Mouse (Mus musculus) T-cell, adult 2 months (primary cell): Measurements from ENCODE around the gene Glp2r.

Source experiments
- DNase-seq: peaks from one replicate; pipeline ENCODE4 v3.0.0; 2022; ENCODE audit warnings: low spot score

The Glp2r gene

DNA sequence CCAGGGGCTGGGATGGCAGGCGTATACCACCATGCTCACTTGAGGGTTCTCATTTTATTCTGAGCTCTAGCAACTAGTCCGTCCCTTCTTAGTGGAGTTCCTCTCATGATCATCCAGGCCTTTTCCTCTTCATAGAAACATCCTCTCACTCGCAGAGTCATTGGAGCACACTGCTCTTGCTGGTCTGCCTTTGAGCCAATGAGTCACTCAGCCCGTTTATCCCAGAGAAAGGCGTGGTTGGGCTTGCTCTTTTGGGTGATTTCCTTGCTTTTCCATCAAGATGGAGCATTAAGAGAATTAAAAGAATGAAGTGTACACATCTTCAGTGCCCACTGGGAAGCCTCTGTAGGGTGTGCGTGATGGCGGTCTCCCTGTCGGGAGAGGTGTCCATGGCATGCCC is 109.5 kb downstream of the Glp2r start:
- DNase-seq: no peak

GRCm38 (mm10) chr11:67657685-67658382 is 113.1 kb downstream of the Glp2r start:
- DNase-seq: peak; percentile 11

GRCm38 (mm10) chr11:67656811-67657210 is 114.1 kb downstream of the Glp2r start:
- no peak for DNase-seq

GRCm38 (mm10) chr11:67656366-67656765 is 114.6 kb downstream of the Glp2r start:
- DNase-seq: no peak

GRCm38 (mm10) chr11:67655236-67655959 is 115.6 kb downstream of the Glp2r start:
- no peak for DNase-seq

DNA sequence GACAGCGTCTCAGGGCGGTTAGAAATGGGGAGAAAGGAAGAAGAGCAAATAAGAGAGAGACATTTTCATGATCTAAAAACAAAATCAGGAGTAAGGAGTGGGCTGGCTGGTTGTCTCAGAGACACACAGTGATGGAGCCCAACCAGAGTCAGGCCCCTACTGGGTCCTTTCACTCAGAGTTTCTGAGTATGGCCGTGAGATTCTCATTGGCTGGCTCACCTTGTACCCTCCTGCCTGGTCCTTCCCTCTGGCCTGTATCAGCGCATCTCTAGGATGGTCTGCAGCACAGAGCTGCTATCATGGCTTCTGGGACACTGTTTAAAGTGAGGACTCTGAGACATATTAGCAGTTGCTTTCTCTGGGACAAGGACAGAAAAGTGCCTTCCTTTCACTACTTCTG is 116.4 kb downstream of the Glp2r start:
- DNase-seq: no peak

GRCm38 (mm10) chr11:67653521-67654090 is 117.3 kb downstream of the Glp2r start:
- no peak for DNase-seq

GRCm38 (mm10) chr11:67652893-67653255 is 118.1 kb downstream of the Glp2r start:
- DNase-seq: no peak

- DNase-seq: no peak
Measured at GRCm38 (mm10) chr11:67652194-67652892, 118.6 kb downstream of the Glp2r start.

DNA sequence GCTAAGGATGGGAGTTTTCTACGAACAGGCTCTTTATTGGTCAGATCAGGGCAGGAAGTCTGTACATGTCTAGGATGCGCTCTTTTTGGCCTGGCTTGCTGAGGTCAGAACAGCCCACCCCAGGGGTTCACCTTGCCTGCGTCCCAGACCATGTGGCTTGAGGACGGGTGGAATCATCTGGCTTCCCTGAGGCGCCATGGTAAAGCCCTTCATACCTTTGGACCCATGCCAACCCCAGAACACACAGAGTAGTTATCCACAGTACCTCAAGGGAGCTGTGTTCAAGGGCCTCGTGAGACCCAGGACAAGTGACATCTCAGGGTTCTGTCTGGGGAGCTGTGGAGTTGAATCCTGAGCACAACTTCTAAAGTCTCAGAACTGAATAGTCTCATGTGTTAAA is 119.2 kb downstream of the Glp2r start:
- no peak for DNase-seq

GRCm38 (mm10) chr11:67649971-67650707 is 120.8 kb downstream of the Glp2r start:
- no peak for DNase-seq

DNA sequence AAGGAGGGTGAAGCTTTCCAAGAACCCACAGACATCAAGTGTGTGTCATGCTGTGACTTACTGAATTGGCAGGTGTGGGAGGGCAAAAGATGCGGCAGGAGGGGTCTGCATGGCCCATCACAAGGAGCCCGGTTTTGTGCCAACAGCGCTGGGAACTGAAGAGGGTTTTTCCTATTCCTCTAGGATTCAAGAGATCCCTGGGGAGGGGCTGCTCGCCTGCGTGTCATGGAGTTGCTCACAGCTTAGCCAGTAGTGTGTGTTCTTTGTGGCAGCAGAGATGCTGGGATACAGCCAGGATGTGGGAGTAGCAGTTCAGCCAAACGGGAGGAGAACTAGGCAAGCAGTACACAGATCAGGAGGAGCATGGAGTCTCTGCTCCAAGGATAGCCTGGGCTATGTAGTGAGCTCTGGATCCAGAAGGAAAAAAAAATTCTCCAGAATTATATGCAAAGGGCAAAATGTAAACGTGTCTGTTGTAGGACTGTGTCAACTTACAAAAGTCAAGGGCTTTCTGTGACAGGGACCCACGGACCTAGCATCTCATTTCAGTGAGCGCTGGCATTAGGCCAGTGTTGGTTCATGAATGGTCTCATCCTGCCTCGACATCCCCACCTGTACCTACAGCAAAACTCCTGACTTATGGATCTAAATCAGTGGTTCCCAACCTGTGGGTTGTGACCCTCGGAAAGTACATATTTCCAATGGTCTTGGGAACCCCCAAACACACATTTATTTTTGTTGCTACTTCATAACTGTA is 122.1 kb downstream of the Glp2r start:
- no peak for DNase-seq

DNA sequence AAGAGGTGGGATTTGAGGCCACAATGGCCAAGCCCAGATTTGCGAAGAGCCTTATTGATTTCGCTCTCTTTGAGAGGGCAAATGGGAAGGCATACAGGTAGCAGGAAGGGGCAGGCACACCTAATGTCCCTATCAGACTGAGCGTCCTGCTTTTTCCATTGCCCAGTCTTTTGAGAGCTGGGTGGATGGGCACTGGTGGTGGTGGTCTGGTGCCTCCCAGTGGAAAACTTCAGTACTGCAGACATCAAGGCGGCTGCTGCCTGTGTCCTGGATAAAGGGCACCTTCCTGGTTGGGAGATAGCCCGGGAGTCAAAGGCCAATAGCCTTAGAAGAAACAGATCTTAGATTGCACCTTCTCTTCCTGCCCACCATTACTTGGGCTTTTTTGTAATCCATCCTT is 123.2 kb downstream of the Glp2r start:
- DNase-seq: no peak

DNA sequence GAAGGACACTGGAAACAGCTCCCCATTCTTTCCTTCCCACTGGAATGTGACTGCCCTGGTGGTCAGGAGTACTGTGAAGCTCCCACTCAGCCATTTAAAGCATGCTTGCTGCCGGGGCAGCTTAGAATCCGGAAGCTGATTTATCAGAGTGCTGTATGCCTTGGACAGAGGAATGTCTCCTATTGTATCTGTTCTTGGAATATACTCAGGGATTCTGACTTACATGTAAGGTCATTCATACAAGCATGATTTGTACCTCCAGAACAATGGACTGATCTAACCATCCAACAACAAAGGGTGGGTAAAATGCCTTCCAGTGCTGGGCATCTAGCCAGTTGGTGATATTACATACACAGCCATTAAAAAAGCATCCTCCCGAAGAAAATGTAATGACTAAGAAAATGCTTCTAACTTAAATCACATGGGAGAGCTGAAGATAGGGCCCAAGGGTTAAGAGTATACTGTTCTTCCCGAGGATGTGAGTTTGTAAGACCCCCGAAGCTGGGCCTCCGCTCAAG is 126.3 kb downstream of the Glp2r start:
- DNase-seq: no peak

DNA sequence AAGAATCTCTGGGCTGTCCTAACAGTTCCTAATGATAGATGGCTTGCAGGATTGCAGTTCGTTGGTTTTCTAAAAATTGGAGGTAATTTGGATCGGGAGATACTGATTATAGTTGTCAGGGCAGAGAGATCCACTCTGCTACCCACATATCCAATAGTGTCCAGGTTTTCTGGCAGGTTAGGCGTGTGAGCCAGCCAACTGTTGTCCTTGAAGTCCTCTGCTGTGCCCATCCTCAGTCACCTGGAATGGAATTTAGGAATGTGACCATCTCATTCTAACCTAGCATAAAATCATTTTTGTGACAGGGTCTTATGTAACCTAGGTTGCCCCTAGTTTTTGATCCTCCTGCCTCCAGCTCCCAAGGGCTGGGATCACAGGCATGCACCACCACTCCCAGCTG is 127.5 kb downstream of the Glp2r start:
- DNase-seq: no peak

DNA sequence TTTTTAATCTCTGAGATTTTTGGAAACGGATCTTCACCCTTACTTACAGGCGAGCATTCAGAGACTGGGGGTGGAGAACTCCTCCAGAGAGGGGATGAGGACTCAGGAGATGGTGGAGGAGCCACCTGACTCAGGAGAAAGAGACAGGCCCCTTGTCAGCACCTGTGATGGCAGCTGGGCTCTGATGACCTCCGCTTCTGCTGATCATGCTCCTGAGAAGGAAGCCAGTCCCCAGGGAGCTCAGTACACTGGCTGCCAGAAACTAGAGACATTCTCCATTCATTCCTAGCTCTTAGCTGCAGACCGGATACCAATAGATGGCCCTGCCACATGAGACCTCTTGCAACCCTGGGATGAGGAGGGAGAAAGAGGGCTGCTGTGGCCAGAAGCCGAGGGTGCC is 128.1 kb downstream of the Glp2r start:
- no peak for DNase-seq

DNA sequence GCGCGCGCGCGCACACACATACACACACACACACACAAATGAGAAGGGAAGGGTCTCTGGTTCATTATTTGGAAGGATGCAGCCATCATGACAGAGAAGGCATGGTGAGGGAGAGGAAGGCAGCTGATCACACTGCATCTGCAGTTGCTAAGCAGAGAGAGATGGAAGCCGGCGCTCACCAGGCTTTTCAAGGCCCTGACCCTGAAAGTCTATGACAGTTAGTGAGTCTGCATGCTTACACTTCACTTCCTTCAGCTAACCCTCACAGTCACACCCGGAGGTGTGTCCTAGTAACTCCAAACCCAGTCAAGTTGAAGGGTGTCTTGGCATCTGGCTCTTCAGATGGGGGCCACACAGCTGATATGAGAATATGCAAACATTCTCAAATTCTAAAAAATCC is 128.5 kb downstream of the Glp2r start:
- DNase-seq: no peak

GRCm38 (mm10) chr11:67640299-67640698 is 130.7 kb downstream of the Glp2r start:
- no peak for DNase-seq

- no peak for DNase-seq
Measured at GRCm38 (mm10) chr11:67638401-67638800, 132.6 kb downstream of the Glp2r start.

DNA sequence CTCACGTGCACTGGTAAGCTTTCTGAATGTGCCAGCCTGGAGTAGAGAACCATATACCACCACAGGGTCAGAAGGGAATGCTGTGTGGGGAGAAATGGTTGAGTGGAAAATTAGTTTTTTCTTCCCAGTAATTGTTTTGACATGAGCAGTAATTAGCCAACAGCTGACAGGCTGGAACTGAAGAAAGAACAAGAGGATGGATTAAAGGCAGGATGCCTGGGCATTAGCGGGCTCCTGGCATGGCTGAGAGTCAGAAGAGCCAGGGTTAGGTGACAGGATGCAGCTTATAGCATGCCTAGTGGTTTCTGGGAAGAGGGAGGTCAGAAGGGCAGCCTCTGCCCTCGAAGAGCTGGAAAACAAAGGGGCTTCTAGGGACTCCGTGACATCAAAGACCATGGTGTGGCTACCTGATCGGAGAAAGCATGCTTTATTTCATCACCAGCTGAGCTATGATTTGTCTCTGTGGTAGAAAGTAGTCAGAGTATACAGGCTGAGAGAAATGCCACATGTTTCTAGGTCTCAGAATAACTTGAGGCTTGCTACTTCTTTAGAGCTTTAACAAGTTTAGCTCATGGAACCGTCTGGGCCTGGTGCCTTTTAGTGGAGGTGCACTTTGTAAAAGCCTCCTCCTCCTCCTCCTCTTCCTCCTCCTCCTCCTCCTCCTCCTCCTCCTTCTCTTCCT is 133.9 kb downstream of the Glp2r start:
- DNase-seq: no peak

DNA sequence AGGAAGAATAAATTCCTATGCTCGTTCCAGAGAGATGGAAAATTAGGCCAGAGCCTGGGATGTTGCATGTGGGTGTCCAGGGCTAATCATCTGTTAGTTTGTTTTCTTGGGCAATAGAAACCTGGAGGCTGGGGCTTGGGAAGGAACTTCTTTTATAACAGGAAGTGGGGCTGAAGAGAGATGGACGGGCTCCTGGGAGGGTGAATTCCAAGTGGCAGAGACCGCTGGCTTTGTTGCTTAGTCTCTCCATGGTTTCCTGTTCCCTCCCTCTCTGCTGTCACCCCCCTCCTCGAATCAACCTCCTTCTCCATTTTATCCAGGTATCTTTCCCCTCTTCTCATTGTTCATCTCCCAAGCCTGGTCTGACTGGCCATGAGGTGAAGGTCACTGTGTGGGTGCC is 134.8 kb downstream of the Glp2r start:
- no peak for DNase-seq
